Mouse (Mus musculus): ENCODE results near the gene Slc12a4. TPM values are rescaled to one million over a fixed set of nuclear protein-coding genes. Genes with fewer than 3 reads are reported as not detected.

Gene Slc12a4
- polyA plus RNA-seq, 1 experiment from 2014 or later: 34.1 TPM

DNA sequence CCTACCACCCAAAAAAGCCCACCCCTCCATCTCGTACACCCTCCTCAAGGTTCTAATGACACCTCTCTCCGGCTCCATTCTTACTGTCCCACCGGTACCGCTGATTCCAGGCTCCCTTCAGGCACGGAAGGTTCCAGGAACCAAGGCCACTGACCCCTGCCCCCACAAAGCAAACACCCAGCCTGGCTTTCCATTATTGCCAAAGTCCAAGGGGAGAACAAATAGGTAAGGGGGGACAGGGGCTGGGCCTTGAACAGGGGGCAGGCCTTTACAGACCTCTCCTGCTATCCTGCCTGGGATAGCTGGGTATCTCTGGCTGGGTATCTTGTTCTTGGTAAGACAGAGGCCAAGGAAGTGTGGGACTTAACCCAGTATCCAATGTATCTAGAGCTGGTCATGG lies 23.4 kb downstream of the Slc12a4 start:
- Histone ChIP-seq H3K4me1 (replicated peaks) (peaks cover 4% of the 10 kb centered on the region; the same call in 1 of the 2 replicates), H3K27ac (no peak overlapping the region), H3K36me3 (peaks cover 60% of the 10 kb centered on the region), H3K9me3 (replicated peaks) (no peaks in the 10 kb centered on the region), H3K4me2 (no peak overlapping the region), H3K4me3 (no peak overlapping the region), H3K27me3 (no peaks in the 10 kb centered on the region), H3K9ac (no peak overlapping the region)
- WGBS: 94% methylated on average over 5 of the region's 5 CpGs
- ATAC-seq (replicated peaks; ENCODE audit: insufficient number of reproducible peaks, insufficient read depth, low FRiP score, low read depth): no peak

DNA sequence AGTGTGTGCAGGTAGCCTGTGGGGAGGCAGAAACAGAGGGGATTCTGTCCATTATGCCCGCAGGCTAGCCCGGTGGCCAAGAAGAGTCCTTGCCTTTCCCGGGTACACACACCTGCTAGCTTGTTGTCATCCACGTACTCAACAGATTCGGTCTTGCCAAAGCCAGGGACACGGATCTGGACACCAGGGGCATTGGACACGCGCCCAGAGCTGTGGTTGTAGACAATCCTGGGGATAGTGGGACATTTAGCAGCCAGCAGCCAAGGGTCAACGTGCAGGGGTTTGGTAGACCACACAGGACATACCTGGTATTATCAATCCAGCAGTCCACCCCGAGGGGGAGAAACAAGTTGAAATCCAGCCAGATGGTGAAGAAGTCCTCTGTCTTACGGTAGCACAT lies 23.9 kb downstream of the Slc12a4 start:
- Histone ChIP-seq H3K4me2 (no peak overlapping the region), H3K9ac (no peak overlapping the region), H3K27me3 (no peaks in the 10 kb centered on the region), H3K4me3 (no peak overlapping the region), H3K9me3 (replicated peaks) (no peaks in the 10 kb centered on the region), H3K27ac (no peak overlapping the region), H3K36me3 (peaks cover 55% of the 10 kb centered on the region), H3K4me1 (replicated peaks) (peaks cover 4% of the 10 kb centered on the region; the same call in 1 of the 2 replicates)
- WGBS: 85% methylated on average over 11 of the region's 11 CpGs
- ATAC-seq (replicated peaks; ENCODE audit: insufficient number of reproducible peaks, insufficient read depth, low FRiP score, low read depth): no peak

- no peak for ATAC-seq (replicated peaks; ENCODE audit: insufficient number of reproducible peaks, insufficient read depth, low FRiP score, low read depth)
- WGBS: 14% methylated on average over 4 of the region's 4 CpGs
Observed at GRCm38 (mm10) chr8:105938306-105938669, 27.6 kb downstream of the Slc12a4 start, which contains the start of gene Psmb10. Gene Psmb10, minus strand, starts transcription at chr8:105938444.

GRCm38 (mm10) chr8:105937496-105938305 lies 28.2 kb downstream of the Slc12a4 start:
- H3K27me3 ChIP-seq: no peaks in the 10 kb centered on the region
- peak overlapping the region; percentile 68 for H3K4me3 ChIP-seq
- ATAC-seq (replicated peaks; ENCODE audit: insufficient number of reproducible peaks, insufficient read depth, low FRiP score, low read depth): peak; percentile 15; the same call in 1 of the 2 replicates
- peaks cover 13% of the 10 kb centered on the region for H3K4me1 ChIP-seq (replicated peaks)
- H3K9ac ChIP-seq: peak overlapping the region; percentile 70
- no peaks in the 10 kb centered on the region for H3K9me3 ChIP-seq (replicated peaks)
- H3K27ac ChIP-seq: peak overlapping the region; percentile 89
- under 1% methylated on average over 33 of the region's 33 CpGs for WGBS
- H3K36me3 ChIP-seq: peaks cover 13% of the 10 kb centered on the region; the same call in 1 of the 2 replicates
- H3K4me2 ChIP-seq: peak overlapping the region; percentile 85

More at GRCm38 (mm10) chr8:105938306-105938669, 27.6 kb downstream of the Slc12a4 start, which contains the start of gene Psmb10:
- Histone ChIP-seq H3K4me1 (replicated peaks) (peaks cover 13% of the 10 kb centered on the region), H3K9ac (peak within 1 kb of the TSS; percentile 70), H3K9me3 (replicated peaks) (no peaks in the 10 kb centered on the region), H3K4me3 (peak within 1 kb of the TSS; percentile 68), H3K27ac (peak within 1 kb of the TSS; percentile 89), H3K27me3 (no peaks in the 10 kb centered on the region), H3K36me3 (peaks cover 19% of the 10 kb centered on the region), H3K4me2 (peak within 1 kb of the TSS; percentile 85)

DNA sequence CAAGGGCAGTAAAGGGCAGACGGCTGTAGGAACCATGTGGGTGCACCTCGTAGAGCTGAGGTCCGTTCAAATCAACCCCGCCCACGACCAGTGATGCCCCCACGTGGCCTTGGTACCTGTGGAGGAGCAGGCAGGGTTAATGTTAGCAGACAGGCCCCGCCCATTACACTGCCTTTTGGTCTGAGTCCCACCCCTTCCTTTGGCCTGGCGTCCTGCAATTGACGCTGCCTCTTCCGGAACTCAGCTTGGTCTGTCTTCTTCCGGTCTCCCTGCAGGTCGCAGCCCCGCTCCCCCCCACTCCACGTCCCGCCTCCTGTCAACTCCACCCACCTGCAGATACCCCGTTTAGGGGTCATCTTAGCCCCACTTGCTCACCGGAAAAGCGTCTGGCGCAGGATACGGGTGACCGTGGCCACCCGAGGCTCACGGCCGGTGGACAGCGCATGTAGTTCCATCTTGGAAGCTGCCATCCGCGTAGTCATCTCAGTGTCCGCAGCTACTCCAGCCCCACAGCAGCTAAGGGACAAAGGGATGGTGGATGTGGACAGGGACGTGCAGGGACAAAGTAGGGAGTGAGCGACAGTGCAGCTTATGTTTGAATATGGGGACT lies 28.9 kb downstream of the Slc12a4 start:
- 1% methylated on average over 30 of the region's 30 CpGs for WGBS
- H3K4me1 ChIP-seq (replicated peaks): peaks cover 13% of the 10 kb centered on the region
- H3K9ac ChIP-seq: peak overlapping the region; percentile 70
- peak overlapping the region; percentile 85 for H3K4me2 ChIP-seq
- H3K4me3 ChIP-seq: peak overlapping the region; percentile 68
- H3K27me3 ChIP-seq: no peaks in the 10 kb centered on the region
- H3K27ac ChIP-seq: peak overlapping the region; percentile 89
- peaks cover 10% of the 10 kb centered on the region; the same call in 1 of the 2 replicates for H3K36me3 ChIP-seq
- peak; percentile 87 for ATAC-seq (replicated peaks; ENCODE audit: insufficient number of reproducible peaks, insufficient read depth, low FRiP score, low read depth)
- H3K9me3 ChIP-seq (replicated peaks): no peaks in the 10 kb centered on the region

- peak overlapping the region; percentile 85 for H3K4me2 ChIP-seq
- WGBS: 25% methylated on average over 7 of the region's 7 CpGs
- ATAC-seq (replicated peaks; ENCODE audit: insufficient number of reproducible peaks, insufficient read depth, low FRiP score, low read depth): no peak
- H3K36me3 ChIP-seq: 0 out of 2 replicates have a peak, but pooled peaks cover 5% of the 10 kb centered on the region
- H3K4me3 ChIP-seq: peak overlapping the region; percentile 68
- no peaks in the 10 kb centered on the region for H3K27me3 ChIP-seq
- H3K4me1 ChIP-seq (replicated peaks): peaks cover 13% of the 10 kb centered on the region
- no peaks in the 10 kb centered on the region for H3K9me3 ChIP-seq (replicated peaks)
- peak overlapping the region; percentile 89 for H3K27ac ChIP-seq
- peak overlapping the region; percentile 70 for H3K9ac ChIP-seq
Observed at GRCm38 (mm10) chr8:105935863-105936603, 29.9 kb downstream of the Slc12a4 start.

DNA sequence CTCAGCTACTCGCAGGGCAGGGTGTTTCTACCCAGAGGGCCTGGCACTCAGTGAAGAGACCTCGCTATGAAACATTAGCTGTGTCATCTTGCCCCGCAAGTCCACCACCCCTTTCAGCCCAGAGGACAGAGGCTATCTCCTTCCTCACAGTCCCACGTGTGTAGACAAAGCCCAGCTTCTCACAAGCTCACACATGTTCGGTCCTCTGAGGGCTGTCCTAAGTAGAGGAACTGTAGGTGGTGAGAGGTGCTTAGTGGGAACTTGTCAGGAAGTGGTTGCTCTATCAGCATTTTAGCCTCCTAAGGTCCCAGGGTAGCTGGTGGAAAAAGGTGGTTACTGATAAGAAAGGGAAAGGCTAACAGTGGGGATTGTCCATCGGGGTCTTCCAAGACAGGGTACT lies 30.8 kb downstream of the Slc12a4 start:
- no peaks in the 10 kb centered on the region for H3K9me3 ChIP-seq (replicated peaks)
- 56% methylated on average over 6 of the region's 6 CpGs for WGBS
- H3K4me3 ChIP-seq: no peak overlapping the region
- H3K4me2 ChIP-seq: no peak overlapping the region
- no peak for ATAC-seq (replicated peaks; ENCODE audit: insufficient number of reproducible peaks, insufficient read depth, low FRiP score, low read depth)
- peaks cover 16% of the 10 kb centered on the region for H3K4me1 ChIP-seq (replicated peaks)
- no peak overlapping the region for H3K27ac ChIP-seq
- no peak overlapping the region for H3K9ac ChIP-seq
- 0 out of 2 replicates have a peak, but pooled peaks cover 8% of the 10 kb centered on the region for H3K36me3 ChIP-seq
- H3K27me3 ChIP-seq: no peaks in the 10 kb centered on the region

DNA sequence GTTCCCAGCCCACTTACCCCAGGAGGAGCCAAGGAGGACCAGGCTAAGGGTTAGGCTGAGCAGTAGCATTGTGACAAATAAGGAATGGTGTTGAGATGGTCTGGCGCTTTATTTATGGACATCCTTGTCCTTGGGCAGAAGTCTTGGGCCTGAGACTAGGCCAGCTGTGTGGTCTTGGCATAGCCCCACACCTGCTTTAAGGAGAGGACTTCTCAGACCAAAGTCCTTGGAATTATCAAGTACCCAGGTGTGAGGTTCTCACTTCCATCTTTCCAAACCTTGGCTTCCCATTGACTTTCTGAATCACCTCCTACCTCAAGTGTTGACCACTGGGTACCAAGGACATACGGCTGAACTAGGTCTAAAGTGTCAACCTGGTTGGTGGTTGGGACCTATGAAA lies 32.1 kb downstream of the Slc12a4 start, which contains the start of gene Ctrl:
Ctrl (minus strand) TSS at position 101 of the 400 bp plus-strand sequence.
- Histone ChIP-seq H3K9me3 (replicated peaks) (no peaks in the 10 kb centered on the region), H3K27me3 (no peaks in the 10 kb centered on the region), H3K4me3 (no peak within 1 kb of the TSS), H3K36me3 (0 out of 2 replicates have a peak, but pooled peaks cover 10% of the 10 kb centered on the region), H3K27ac (no peak within 1 kb of the TSS), H3K4me1 (replicated peaks) (peaks cover 16% of the 10 kb centered on the region), H3K4me2 (no peak within 1 kb of the TSS), H3K9ac (no peak within 1 kb of the TSS)
- no peak for ATAC-seq (replicated peaks; ENCODE audit: insufficient number of reproducible peaks, insufficient read depth, low FRiP score, low read depth)
- 90% methylated on average over 2 of the region's 2 CpGs for WGBS

- H3K4me3 ChIP-seq: no peak overlapping the region
- no peak for ATAC-seq (replicated peaks; ENCODE audit: insufficient number of reproducible peaks, insufficient read depth, low FRiP score, low read depth)
- H3K4me2 ChIP-seq: no peak overlapping the region
- 0 out of 2 replicates have a peak, but pooled peaks cover 10% of the 10 kb centered on the region for H3K36me3 ChIP-seq
- 85% methylated on average over 11 of the region's 11 CpGs for WGBS
- H3K27me3 ChIP-seq: no peaks in the 10 kb centered on the region
- no peaks in the 10 kb centered on the region for H3K9me3 ChIP-seq (replicated peaks)
- no peak overlapping the region for H3K9ac ChIP-seq
- peaks cover 12% of the 10 kb centered on the region for H3K4me1 ChIP-seq (replicated peaks)
- H3K27ac ChIP-seq: no peak overlapping the region
Observed at GRCm38 (mm10) chr8:105932525-105932924, 33.4 kb downstream of the Slc12a4 start.

DNA sequence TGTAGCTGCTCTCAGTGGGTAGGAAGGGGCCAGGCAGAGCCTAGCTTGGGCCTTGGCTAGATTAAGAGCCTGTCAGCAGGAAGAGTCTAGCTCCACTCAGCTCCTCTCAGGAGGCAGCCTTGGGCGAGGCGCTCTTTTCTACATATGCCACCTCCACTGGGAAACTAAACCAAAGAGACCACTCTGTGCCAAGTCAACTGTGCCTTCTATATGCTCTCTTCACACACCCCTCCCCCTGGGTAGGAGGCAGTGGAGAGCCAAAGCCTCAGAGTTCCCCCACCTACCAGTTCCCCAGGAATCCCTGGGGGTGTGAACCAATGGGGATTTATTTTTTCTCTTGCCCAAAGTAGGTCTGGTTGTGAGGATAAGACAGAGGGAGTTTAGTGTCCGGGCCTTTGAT lies 34.6 kb downstream of the Slc12a4 start:
- no peak overlapping the region for H3K27ac ChIP-seq
- no peak for ATAC-seq (replicated peaks; ENCODE audit: insufficient number of reproducible peaks, insufficient read depth, low FRiP score, low read depth)

More for the DNA sequence above, 34.6 kb downstream of the Slc12a4 start:
- Histone ChIP-seq H3K4me2 (no peak overlapping the region), H3K9ac (no peak overlapping the region), H3K27me3 (no peaks in the 10 kb centered on the region), H3K4me3 (no peak overlapping the region), H3K9me3 (replicated peaks) (no peaks in the 10 kb centered on the region), H3K4me1 (replicated peaks) (peaks cover 8% of the 10 kb centered on the region; the same call in 1 of the 2 replicates), H3K36me3 (0 out of 2 replicates have a peak, but pooled peaks cover 10% of the 10 kb centered on the region)
- 78% methylated on average over 3 of the region's 3 CpGs for WGBS
